Mouse (Mus musculus): ENCODE measurements around the gene Ccdc13.

GRCm38 (mm10) chr9:121880840-121881239 is 41.6 kb upstream of the Ccdc13 start:
- TF ChIP-seq CTCF (conservative IDR thresholded peaks at IDR 0.05 in 1 of 2, IDR thresholded peaks at IDR 0.05 in 1 of 2; ENCODE audit: low read depth in 2 of 2, low read length in 2 of 2), result peak; percentile 64 to 89
- no peak for TF ChIP-seq POLR2A (IDR thresholded peaks at IDR 0.05; ENCODE audit: low read depth, low read length)
- peak; percentile 76 for TF ChIP-seq ZC3H11A (IDR thresholded peaks at IDR 0.05; ENCODE audit: low read depth, low read length)
- TF ChIP-seq POLR2AphosphoS2 (IDR thresholded peaks at IDR 0.05; ENCODE audit: low read depth, low read length), result no peak
- TF ChIP-seq MAZ (IDR thresholded peaks at IDR 0.05; ENCODE audit: low read depth, low read length), result peak; percentile 63
- no peak for TF ChIP-seq NELFE (IDR thresholded peaks at IDR 0.05; ENCODE audit: low read depth, low read length)
- TF ChIP-seq HCFC1 (IDR thresholded peaks at IDR 0.05; ENCODE audit: low read depth, low read length), result peak; percentile 49; the same call in 1 of the 2 replicates
- no peak for TF ChIP-seq ZKSCAN1 (IDR thresholded peaks at IDR 0.05; ENCODE audit: borderline replicate concordance, low read depth, low read length)
- TF ChIP-seq MAX (IDR thresholded peaks at IDR 0.05; ENCODE audit: low read length), result peak; percentile 92
- peak; percentile 99 for TF ChIP-seq BHLHE40 (IDR thresholded peaks at IDR 0.05; ENCODE audit: low read depth, low read length)
